Mouse (Mus musculus) thymus, postnatal 4 days (tissue): ENCODE results near the gene Rab19.
"Not testable (repeated sequence)": the region's sequence is repeated elsewhere in the genome, so short reads cannot be mapped to it uniquely, and the experiment has no call there.

Experiments used
- DNase-seq: peaks from one replicate; pipeline ENCODE4 v3.0.0; 2021

The Rab19 gene

GRCm38 (mm10) chr6:39380276-39380675, 699 bp upstream of the Rab19 start:
- DNase-seq: no peak

DNA sequence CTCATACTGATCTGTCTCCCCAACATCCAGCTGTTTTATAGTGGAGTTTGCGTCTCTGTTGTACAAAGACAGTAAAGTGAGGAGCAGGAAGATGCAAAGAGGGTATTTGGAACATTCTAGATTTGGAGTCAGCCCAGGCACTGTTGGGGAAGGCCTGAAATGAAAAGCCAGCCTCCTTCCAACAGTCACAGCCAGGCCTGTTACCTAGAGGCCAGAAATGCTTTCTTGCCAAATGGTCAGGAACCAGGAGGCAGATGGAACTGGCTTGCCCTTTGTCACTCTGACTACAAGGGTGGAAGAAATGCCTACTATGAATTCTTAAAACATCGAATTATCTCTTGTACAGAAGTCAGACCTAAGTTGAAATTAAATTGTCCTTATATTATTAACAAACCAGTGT, 9.0 kb downstream of the Rab19 start:
- DNase-seq: no peak

DNA sequence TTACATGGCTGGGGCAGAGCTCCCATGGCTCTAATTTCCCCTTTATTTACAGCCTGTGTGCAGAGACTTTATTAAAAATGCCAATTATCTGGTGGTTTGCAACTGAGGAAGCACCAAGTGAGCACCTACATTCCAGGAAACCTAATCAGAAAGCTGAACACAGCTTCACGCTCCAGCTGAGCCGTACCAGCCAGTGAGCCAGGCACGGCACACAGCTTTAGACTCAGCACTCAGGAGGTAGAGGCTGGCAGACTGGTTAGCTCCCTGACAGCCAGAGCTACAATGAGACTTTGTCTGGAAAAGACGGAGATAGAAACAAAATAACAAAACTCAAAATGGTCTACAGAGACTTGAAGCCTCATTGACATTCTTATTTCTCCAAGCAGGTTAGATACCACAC, 14.5 kb downstream of the Rab19 start:
- no peak for DNase-seq

DNA sequence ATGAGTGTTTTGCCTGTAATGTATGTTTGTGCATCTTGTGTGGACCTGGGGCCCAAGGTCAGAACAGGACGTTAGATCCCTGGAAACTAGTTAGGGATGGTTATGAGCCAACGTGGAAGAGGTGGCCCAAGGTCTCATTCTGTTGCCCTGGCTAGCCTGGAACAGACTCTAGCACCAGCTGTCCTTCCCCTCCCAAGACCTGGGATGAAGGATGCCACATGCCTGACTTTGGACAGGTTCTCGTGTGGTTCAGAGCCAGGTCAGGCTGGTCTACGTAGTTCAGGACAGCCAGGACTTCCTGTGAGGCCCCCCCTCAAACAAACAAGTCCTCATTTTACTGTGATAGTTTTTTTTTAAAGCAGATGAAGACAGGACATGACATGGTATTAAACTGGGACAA, 14.9 kb downstream of the Rab19 start:
- DNase-seq: no peak

GRCm38 (mm10) chr6:39397046-39397445, 16.1 kb downstream of the Rab19 start:
- DNase-seq: no peak

DNA sequence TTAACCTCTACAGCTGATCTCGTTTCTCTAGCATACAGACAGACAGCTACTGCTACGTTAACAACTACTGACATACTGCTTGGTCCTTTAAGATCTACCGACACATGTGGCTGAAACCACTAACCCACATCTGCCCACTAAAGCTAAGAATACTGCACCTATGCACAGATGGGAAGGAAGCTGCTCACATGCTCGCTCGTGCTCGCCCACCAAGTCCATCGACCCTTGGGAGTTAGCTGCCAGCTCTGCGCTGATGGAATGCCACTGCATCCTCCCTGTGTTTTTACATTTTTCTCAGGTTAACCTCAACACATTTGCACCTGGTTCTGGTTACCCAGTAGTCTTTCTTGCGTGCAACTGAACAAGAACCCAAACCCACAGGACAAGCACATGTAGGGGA, 17.4 kb downstream of the Rab19 start:
- no peak for DNase-seq

DNA sequence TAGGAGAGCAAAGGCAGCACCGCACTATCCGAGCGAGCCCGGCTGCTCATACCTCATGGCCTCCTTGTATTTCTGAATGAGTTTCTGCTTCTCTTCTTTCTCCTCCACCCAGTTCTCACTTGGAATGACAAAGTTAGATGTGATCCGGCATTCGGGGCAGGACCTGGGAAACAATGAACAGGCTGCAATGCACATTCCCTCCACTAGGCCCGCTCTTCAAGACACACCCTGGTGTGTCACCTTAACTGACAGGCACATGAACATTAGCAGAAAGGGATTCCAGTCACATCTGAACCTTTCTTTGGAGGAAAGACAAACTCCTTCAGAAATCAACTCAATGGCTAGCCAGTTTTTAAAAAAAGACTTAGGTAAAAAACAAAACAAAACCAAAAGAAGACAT, 19.4 kb downstream of the Rab19 start:
- DNase-seq: peak; percentile 48

DNA sequence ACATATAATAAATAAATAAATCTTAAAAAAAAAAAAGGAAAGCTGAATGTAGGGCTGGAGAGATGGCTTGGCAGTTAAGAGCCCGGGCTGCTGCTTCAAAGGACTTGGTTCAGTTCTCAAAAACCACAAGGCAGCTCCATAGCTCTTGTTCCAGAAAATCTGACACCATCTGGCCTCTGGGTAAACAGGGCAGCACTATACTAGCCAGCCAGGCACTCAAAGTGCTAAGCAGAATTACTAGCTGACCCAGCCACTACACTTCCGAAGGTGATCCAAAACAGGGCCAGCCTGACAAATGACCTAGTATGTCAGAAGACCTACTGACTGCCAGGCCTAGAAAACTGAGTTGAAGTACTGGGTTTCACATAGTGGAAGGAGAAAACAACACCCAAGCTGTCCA, 22.2 kb downstream of the Rab19 start:
- no peak for DNase-seq

DNA sequence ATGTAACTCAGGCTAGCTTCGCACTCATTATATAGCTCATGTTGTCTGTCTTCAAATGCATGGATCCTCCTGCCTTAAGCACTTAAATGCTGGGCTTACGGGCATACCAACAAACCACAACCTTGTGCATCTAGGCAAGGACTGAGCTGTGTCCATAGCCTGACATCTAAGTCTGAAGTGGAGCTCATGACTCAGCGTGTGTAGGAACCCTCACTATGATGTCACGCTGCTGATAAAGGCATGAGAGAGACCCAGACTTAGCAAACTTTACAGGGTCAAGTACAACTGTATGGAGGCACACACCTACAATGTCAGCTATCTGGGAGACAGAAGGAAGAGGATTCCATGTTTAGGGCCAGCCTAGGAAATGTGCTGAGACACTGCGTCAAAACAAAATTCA, 25.5 kb downstream of the Rab19 start:
- no peak for DNase-seq

DNA sequence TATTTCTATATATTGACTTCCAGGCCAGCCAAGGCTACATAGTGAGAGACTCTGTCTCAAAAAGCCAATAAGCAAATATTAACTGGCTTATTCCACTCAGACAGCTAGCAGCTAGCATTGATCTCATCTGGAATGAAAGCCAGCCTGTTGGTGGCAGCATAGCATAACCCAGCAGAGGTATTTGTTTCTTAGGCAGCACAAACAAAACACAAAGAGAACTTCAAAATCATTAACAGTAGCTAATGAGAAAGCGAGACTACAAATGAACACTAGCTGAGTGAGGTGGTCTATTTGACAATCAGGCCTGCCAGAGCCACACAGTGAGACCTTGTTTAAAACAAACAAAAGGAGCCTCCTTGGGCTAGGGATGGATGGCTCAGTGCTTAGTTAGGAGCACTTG, 33.1 kb downstream of the Rab19 start:
- DNase-seq: no peak

DNA sequence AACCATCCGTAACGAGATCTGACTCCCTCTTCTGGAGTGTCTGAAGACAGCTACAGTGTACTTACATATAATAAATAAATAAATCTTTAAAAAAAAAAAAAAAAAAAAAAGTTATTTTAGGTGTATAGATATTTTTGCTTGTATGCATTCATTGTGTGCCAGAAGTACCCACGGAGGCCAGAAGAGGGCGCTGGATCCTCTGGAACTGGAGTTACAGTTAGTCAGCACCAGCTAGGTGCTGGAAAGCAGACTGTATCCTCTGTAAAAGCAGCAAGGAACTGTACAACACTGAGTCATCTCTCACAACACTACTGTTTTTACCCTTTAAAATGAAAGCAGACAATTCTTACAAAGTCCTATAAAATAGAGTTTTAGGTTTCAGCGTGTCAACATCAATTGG, 34.8 kb downstream of the Rab19 start:
- peak; percentile 93 for DNase-seq

GRCm38 (mm10) chr6:39416654-39417053, 35.7 kb downstream of the Rab19 start:
- not testable (repeated sequence) for DNase-seq

GRCm38 (mm10) chr6:39419386-39419850, 38.4 kb downstream of the Rab19 start:
- no peak for DNase-seq

DNA sequence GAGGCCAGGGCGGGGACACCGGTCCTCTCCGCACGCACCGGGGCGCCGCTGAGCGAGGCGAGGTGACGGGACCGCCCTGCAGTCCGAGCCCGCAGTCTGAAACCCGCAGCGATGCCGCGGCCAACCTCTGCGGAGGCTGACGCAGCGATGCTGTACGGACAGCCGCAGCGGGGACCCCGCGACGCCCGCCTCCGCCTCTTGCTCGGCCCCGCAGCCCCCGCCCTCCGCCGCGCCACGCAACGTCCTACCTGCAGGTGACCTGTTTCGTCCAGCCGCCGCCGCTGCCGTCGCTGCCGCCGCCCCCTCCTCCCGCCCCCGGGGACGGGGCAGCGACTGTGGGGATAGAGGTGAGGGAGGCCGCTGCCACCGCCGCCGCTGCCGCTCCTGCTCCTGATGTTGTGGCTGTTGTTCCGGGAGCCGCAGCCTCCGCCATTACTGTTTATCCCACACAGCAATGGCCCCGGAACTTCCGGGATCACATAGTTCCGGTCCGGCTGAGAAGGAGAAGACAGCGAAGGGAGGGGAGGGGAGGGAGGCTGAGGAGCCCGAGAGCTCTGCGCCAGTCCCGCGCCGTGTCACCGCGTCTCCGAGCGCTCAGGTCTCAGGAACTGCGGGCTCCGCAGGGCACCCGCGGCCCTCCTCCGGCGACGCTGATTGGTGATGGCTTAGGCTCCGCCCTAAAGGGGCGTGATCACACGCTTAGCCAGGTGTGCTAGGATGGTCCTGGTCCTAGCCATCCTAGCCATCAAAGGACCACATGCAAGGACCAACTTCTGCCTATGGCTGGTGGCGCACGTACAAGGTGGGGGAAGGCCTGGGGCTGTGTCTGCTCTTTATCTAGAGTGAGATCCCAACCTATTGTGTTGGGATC, 39.1 kb downstream of the Rab19 start, which contains the start of gene Mkrn1:
TSS of gene Mkrn1 (minus strand) at position 612 of the 871 bp plus-strand sequence.
- DNase-seq: peak; percentile 88

GRCm38 (mm10) chr6:39420867-39421266, 39.9 kb downstream of the Rab19 start:
- DNase-seq: no peak

- DNase-seq: no peak
Observed at GRCm38 (mm10) chr6:39423130-39423551, 42.2 kb downstream of the Rab19 start.

- DNase-seq: no peak
Observed at GRCm38 (mm10) chr6:39423686-39424085, 42.7 kb downstream of the Rab19 start.

- no peak for DNase-seq
Observed at GRCm38 (mm10) chr6:39425181-39425580, 44.2 kb downstream of the Rab19 start.

DNA sequence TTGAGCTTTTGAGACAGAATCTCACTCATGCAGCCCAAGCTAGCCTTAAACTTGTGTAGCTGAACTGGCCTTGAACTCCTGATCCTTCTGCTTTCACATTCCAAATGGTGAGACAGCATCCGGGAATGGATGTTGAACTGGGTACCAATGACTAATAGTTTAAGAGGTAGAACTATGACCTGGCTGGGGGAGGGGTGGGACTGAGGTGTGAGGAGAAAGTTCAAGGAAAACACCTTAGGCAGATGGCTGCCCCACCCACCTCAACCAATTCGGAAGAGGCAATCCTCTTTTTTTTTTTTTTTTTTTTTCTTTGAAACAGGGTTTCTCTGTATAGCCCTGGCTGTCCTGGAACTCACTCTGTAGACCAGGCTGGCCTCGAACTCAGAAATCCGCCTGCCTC, 45.8 kb downstream of the Rab19 start:
- no peak for DNase-seq

DNA sequence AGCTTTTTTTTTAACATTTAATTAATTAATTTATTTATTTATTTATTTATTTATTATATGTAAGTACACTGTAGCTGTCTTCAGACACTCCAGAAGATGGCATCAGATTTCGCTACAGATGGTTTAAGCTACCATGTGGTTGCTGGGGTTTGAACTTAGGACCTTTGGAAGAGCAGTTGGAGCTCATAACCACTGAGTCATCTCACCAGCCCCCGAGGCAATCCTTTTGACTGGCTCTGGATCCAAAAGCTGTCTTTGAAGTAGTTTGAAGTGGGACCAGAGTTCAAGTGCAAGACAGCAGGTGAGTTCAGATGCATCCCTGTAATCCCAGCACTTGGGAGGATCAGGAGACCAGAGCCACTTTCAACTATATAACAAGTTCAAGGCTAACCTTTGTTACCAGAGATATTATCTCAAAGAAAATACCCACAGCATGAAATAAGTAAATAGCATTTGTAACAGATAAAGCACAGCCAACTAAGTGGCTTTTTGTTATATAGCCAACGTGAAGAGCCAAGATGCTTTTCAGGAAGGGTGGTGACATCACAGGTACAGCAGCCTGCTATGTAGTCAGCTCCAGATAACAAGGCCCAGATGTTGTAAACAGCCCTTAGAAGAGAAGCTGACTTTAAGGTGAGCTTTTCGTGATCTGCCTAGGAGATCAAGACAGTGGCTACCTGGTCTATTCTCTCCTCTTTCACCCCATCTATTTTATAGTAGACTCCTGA, 46.5 kb downstream of the Rab19 start:
- no peak for DNase-seq

GRCm38 (mm10) chr6:39429007-39429788, 48.2 kb downstream of the Rab19 start:
- no peak for DNase-seq

DNA sequence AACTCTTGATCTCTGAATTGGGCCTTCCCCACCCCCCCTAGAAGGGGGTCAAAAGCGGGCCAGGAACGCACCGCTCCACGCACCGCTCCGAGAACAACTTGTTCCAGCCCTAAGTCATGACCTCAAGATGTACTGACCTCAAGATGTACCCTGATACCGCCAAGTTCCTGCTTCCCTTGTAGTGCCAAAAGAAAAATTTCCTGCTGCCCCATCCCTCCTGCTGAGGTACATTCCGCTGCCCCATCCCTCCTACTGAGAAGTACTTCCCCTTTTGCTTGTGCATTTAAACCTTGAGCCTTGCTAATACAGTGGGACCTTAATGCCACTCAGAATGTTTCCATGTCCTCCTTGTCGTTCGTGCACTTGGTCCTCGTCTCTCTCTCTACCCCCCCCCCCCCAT, 49.7 kb downstream of the Rab19 start:
- no peak for DNase-seq

GRCm38 (mm10) chr6:39433174-39433573, 52.2 kb downstream of the Rab19 start:
- DNase-seq: no peak
